Mouse (Mus musculus) heart, adult 2 months (tissue): ENCODE data around the gene Frmd7.

ENCODE experiments used
- CTCF ChIP-seq: fragments of 200-600 bp; IDR thresholded peaks from 2 replicates; pipeline ENCODE4 v1.8.1; 2022; ENCODE audit warnings: antibody characterized with exemption, mild to moderate bottlenecking, moderate library complexity
- EP300 ChIP-seq: fragments of 200-500 bp; IDR thresholded peaks from 2 replicates; pipeline ENCODE4 v1.6.1; 2011; ENCODE audit warnings: low read depth, low read length, control low read depth; ENCODE audit not compliant: insufficient read depth
- POLR2A ChIP-seq: fragments of 200-500 bp; IDR thresholded peaks from 2 replicates; pipeline ENCODE4 v1.6.1; 2011; ENCODE audit warnings: mild to moderate bottlenecking, low read depth, low read length, control low read depth; ENCODE audit not compliant: insufficient read depth

GRCm38 (mm10) chrX:50850428-50851184 is 91.9 kb downstream of the Frmd7 start:
- TF ChIP-seq CTCF (no peak), POLR2A (no peak), EP300 (no peak)
